Mouse (Mus musculus) MEL (cell line): ENCODE data around the gene Pold4. TPM values are rescaled to one million over a fixed set of nuclear protein-coding genes. Genes with fewer than 3 reads are reported as not detected.

Source experiments
- DNase-seq: peaks from one replicate; pipeline ENCODE4 v3.0.0; 2011; ENCODE audit warnings: low read depth, low spot score
- H3K27ac ChIP-seq: 2 replicates; pipeline ENCODE4 v1.5.1; 2012; ENCODE audit warnings: low read depth, mild to moderate bottlenecking, control low read depth, low read length, moderate library complexity; ENCODE audit not compliant: control insufficient read depth
- H3K27me3 ChIP-seq, 2 experiments: fragments of 150-350 bp in 1 of 2; sonication (generic) in 1 of 2; 2 replicates each; pipeline ENCODE4 v1.6.1; 2012; ENCODE audit warnings: low read length in 2 of 2, mild to moderate bottlenecking in 2 of 2, improper control_type of control experiment in 1 of 2, moderate library complexity in 1 of 2; ENCODE audit not compliant: insufficient read depth in 2 of 2, control insufficient read depth in 1 of 2
- H3K36me3 ChIP-seq, 2 experiments: 2 replicates each; pipeline ENCODE4 v1.6.1; 2012 to 2014; ENCODE audit warnings: low read length in 2 of 2, improper control_type of control experiment in 1 of 2, inconsistent platforms in 1 of 2, mild to moderate bottlenecking in 1 of 2; ENCODE audit not compliant: insufficient read depth in 2 of 2, control insufficient read depth in 1 of 2
- H3K4me1 ChIP-seq, 2 experiments: fragments of 150-350 bp in 1 of 2; sonication (generic) in 1 of 2; 2 replicates each; pipeline ENCODE4 v1.6.1; 2012; ENCODE audit warnings: low read length in 2 of 2, improper control_type of control experiment in 1 of 2, mild to moderate bottlenecking in 1 of 2; ENCODE audit not compliant: insufficient read depth in 2 of 2, control insufficient read depth in 1 of 2
- H3K4me3 ChIP-seq, 2 experiments: fragments of 150-350 bp in 1 of 2; sonication (generic) in 1 of 2; 2 replicates each; pipeline ENCODE4 v1.5.1; 2012; ENCODE audit warnings: low read depth in 2 of 2, low read length in 2 of 2, mild to moderate bottlenecking in 2 of 2, moderate library complexity in 2 of 2, control low read depth in 1 of 2, improper control_type of control experiment in 1 of 2; ENCODE audit not compliant: control insufficient read depth in 1 of 2, insufficient read depth in 1 of 2
- H3K79me2 ChIP-seq: 2 replicates; pipeline ENCODE4 v1.6.1; 2012; ENCODE audit warnings: mild to moderate bottlenecking, low read length, moderate library complexity; ENCODE audit not compliant: control insufficient read depth, poor library complexity, insufficient read depth
- H3K9ac ChIP-seq: 2 replicates; pipeline ENCODE4 v1.6.1; 2012; ENCODE audit warnings: low read depth, mild to moderate bottlenecking, control low read depth, low read length, moderate library complexity; ENCODE audit not compliant: control insufficient read depth, poor library complexity, severe bottlenecking
- H3K9me3 ChIP-seq: fragments of 150-350 bp; sonication (generic); replicated peaks from 2 replicates; pipeline ENCODE4 v1.6.1; 2012; ENCODE audit warnings: mild to moderate bottlenecking, low read length, improper control_type of control experiment, moderate library complexity; ENCODE audit not compliant: insufficient read depth
- BHLHE40 ChIP-seq: IDR thresholded peaks from 2 replicates; pipeline ENCODE4 v1.6.1; 2012; ENCODE audit warnings: low read depth, mild to moderate bottlenecking, inconsistent platforms, low read length, improper control_type of control experiment, borderline replicate concordance
- CHD1 ChIP-seq: IDR thresholded peaks from 2 replicates; pipeline ENCODE4 v1.6.1; 2012; ENCODE audit warnings: low read depth, mild to moderate bottlenecking, inconsistent platforms, low read length, improper control_type of control experiment
- CHD2 ChIP-seq: IDR thresholded peaks from 2 replicates; pipeline ENCODE4 v1.6.1; 2011; ENCODE audit warnings: low read length, improper control_type of control experiment
- CTCF ChIP-seq, 3 experiments: IDR thresholded peaks in 2 of 3; conservative IDR thresholded peaks in 1 of 3; 2 replicates each; pipeline ENCODE4 v1.5.1; 2011 to 2012; ENCODE audit warnings: low read length in 3 of 3, low read depth in 2 of 3, mild to moderate bottlenecking in 2 of 3, improper control_type of control experiment in 1 of 3, inconsistent platforms in 1 of 3, mixed read lengths in 1 of 3, moderate library complexity in 1 of 3; ENCODE audit not compliant: control insufficient read depth in 1 of 3, insufficient read depth in 1 of 3, poor library complexity in 1 of 3, severe bottlenecking in 1 of 3
- ELF1 ChIP-seq: IDR thresholded peaks from 2 replicates; pipeline ENCODE4 v1.6.1; 2014; ENCODE audit warnings: low read depth, mild to moderate bottlenecking, inconsistent platforms, low read length, improper control_type of control experiment, moderate library complexity
- EP300 ChIP-seq, 2 experiments: IDR thresholded peaks; 2 replicates each; pipeline ENCODE4 v1.6.1; 2011; ENCODE audit warnings: improper control_type of control experiment in 2 of 2, low read length in 2 of 2, low read depth in 1 of 2, mild to moderate bottlenecking in 1 of 2
- GABPA ChIP-seq: IDR thresholded peaks from 2 replicates; pipeline ENCODE4 v1.6.1; 2012; ENCODE audit warnings: low read depth, mild to moderate bottlenecking, inconsistent platforms, low read length, improper control_type of control experiment, moderate library complexity
- GATA1 ChIP-seq: IDR thresholded peaks from 2 replicates; pipeline ENCODE4 v1.6.1; 2011; ENCODE audit warnings: low read depth, low read length, improper control_type of control experiment
- HCFC1 ChIP-seq: IDR thresholded peaks from 2 replicates; pipeline ENCODE4 v1.6.1; 2012; ENCODE audit warnings: low read depth, mild to moderate bottlenecking, inconsistent platforms, low read length, improper control_type of control experiment, moderate library complexity
- JUND ChIP-seq: IDR thresholded peaks from 2 replicates; pipeline ENCODE4 v1.6.1; 2011; ENCODE audit warnings: low read depth, mild to moderate bottlenecking, improper control_type of control experiment, low read length
- KAT2A ChIP-seq: conservative IDR thresholded peaks from 2 replicates; pipeline ENCODE4 v1.6.1; 2012; ENCODE audit warnings: low read depth, low read length, improper control_type of control experiment, inconsistent platforms
- MAFK ChIP-seq: IDR thresholded peaks from 2 replicates; pipeline ENCODE4 v1.6.1; 2011; ENCODE audit warnings: low read depth, mild to moderate bottlenecking, low read length, improper control_type of control experiment, borderline replicate concordance
- MAX ChIP-seq: IDR thresholded peaks from 2 replicates; pipeline ENCODE4 v1.6.1; 2011; ENCODE audit warnings: low read length, improper control_type of control experiment
- MAZ ChIP-seq: IDR thresholded peaks from 2 replicates; pipeline ENCODE4 v1.6.1; 2012; ENCODE audit warnings: low read depth, mild to moderate bottlenecking, inconsistent platforms, low read length, improper control_type of control experiment
- MXI1 ChIP-seq: IDR thresholded peaks from 2 replicates; pipeline ENCODE4 v1.6.1; 2011; ENCODE audit warnings: mild to moderate bottlenecking, low read depth, low read length, improper control_type of control experiment
- MYC ChIP-seq: IDR thresholded peaks from 2 replicates; pipeline ENCODE4 v1.6.1; 2011; ENCODE audit warnings: low read depth, mild to moderate bottlenecking, low read length, improper control_type of control experiment, moderate library complexity
- NELFE ChIP-seq: IDR thresholded peaks from 2 replicates; pipeline ENCODE4 v1.6.1; 2011; ENCODE audit warnings: low read depth, low read length, improper control_type of control experiment
- POLR2A ChIP-seq, 2 experiments: IDR thresholded peaks; 2 replicates each; pipeline ENCODE4 v1.6.1; 2011 to 2012; ENCODE audit warnings: low read length in 2 of 2, mild to moderate bottlenecking in 2 of 2, control low read depth in 1 of 2, improper control_type of control experiment in 1 of 2, low read depth in 1 of 2, moderate library complexity in 1 of 2; ENCODE audit not compliant: control insufficient read depth in 1 of 2, insufficient read depth in 1 of 2, poor library complexity in 1 of 2
- POLR2AphosphoS2 ChIP-seq: IDR thresholded peaks from 2 replicates; pipeline ENCODE4 v1.6.1; 2011; ENCODE audit warnings: low read length, improper control_type of control experiment
- RCOR1 ChIP-seq: IDR thresholded peaks from 2 replicates; pipeline ENCODE4 v1.6.1; 2012; ENCODE audit warnings: low read depth, mild to moderate bottlenecking, inconsistent platforms, low read length, improper control_type of control experiment
- SIN3A ChIP-seq: IDR thresholded peaks from 2 replicates; pipeline ENCODE4 v1.6.1; 2012; ENCODE audit warnings: low read length, improper control_type of control experiment, inconsistent platforms
- TAL1 ChIP-seq: IDR thresholded peaks from 2 replicates; pipeline ENCODE4 v1.6.1; 2012; ENCODE audit warnings: mild to moderate bottlenecking, inconsistent platforms, low read length, moderate library complexity, mixed read lengths
- TBP ChIP-seq: IDR thresholded peaks from 2 replicates; pipeline ENCODE4 v1.8.0; 2011; ENCODE audit warnings: low read depth, low read length, improper control_type of control experiment
- TCF12 ChIP-seq: IDR thresholded peaks from 2 replicates; pipeline ENCODE4 v1.6.1; 2014; ENCODE audit warnings: low read depth, mild to moderate bottlenecking, inconsistent platforms, low read length, improper control_type of control experiment, moderate library complexity
- USF1 ChIP-seq: IDR thresholded peaks from 2 replicates; pipeline ENCODE4 v1.6.1; 2014; ENCODE audit warnings: low read depth, mild to moderate bottlenecking, inconsistent platforms, low read length, improper control_type of control experiment, moderate library complexity
- USF2 ChIP-seq, 2 experiments: IDR thresholded peaks; 2 replicates each; pipeline ENCODE4 v1.6.1; 2011 to 2012; ENCODE audit warnings: improper control_type of control experiment in 2 of 2, low read length in 2 of 2, borderline replicate concordance in 1 of 2, inconsistent platforms in 1 of 2, low read depth in 1 of 2, mild to moderate bottlenecking in 1 of 2; ENCODE audit not compliant: insufficient read depth in 1 of 2
- ZC3H11A ChIP-seq: IDR thresholded peaks from 2 replicates; pipeline ENCODE4 v1.6.1; 2012; ENCODE audit warnings: low read depth, mild to moderate bottlenecking, inconsistent platforms, low read length, improper control_type of control experiment
- ZKSCAN1 ChIP-seq: IDR thresholded peaks from 2 replicates; pipeline ENCODE4 v1.6.1; 2012; ENCODE audit warnings: low read depth, mild to moderate bottlenecking, inconsistent platforms, low read length, improper control_type of control experiment, moderate library complexity
- ZMIZ1 ChIP-seq: IDR thresholded peaks from 2 replicates; pipeline ENCODE4 v1.6.1; 2012; ENCODE audit warnings: low read depth, mild to moderate bottlenecking, inconsistent platforms, low read length, improper control_type of control experiment, moderate library complexity
- polyA plus RNA-seq, 2 experiments: library from polyadenylated mRNA; stranded (reverse) in 1 of 2; unstranded in 1 of 2; fragments of >175 nt in 1 of 2; fragments of >200 nt in 1 of 2; gene quantifications; 2 replicates each; pipeline versions ENCODE4 v1.2.1 to v1.2.4; 2012; ENCODE audit warnings: low replicate concordance in 2 of 2, low read depth in 1 of 2; ENCODE audit not compliant: insufficient read length in 2 of 2, insufficient read depth in 1 of 2, missing spikeins in 1 of 2
- total RNA-seq: library from RNA; depleted of rRNA; stranded (reverse); fragments of 300-350 nt; gene quantifications from 2 replicates; pipeline ENCODE4 v1.2.3, GENCODE M21; 2012

The Pold4 gene
- total and polyA plus RNA-seq, 3 experiments, result 18.5 to 40.4 TPM; not detected in 1

DNA sequence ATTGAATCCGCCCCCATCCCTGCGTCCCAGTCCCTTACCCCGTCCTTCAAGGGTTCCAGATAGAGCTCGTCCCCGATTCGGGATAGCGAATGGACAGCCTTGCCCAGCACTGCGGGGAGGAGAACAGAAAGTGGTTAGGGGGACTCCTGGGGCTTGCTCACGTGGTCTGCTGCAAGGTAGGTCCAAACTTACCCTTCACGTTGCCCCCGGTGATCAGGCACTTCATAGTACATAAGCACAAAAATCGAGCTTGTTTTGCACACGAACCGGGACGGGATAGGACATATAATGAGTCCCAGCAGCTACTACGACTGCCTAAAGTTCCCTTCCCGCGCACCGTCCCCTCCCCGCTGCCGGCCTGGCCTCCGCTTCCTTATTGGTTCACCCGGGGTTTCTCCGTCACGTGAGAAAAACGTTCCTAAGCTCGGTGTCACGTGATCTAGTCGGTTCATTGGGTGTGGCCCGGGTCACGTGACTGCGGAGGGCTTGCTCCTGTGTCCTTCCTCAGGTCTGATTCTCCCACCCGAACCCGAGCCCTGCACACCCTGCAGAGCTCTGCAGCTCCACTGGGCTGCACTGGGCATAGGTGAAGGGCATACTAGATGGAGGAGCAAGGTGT lies 30.3 kb upstream of the Pold4 start, which contains the start of gene Rad9a (continued):
- TF ChIP-seq ELF1 (0 out of 2 replicates have a peak, but pooled peaks have one; percentile 14), TCF12 (peak; percentile 13), MAZ (peak; percentile 69; the same call in 1 of the 2 replicates), MXI1 (peak; percentile 89), MAFK (no peak), CTCF (IDR thresholded peaks at IDR 0.05 in 2 of 3, conservative IDR thresholded peaks at IDR 0.05 in 1 of 3; ENCODE audit: control insufficient read depth in 1 of 3, insufficient read depth in 1 of 3, low read depth in 2 of 3, low read length in 3 of 3, poor library complexity in 1 of 3, severe bottlenecking in 1 of 3) (no peak), POLR2A (IDR thresholded peaks at IDR 0.05; ENCODE audit: control insufficient read depth in 1 of 2, insufficient read depth in 1 of 2, low read depth in 1 of 2, low read length in 2 of 2, poor library complexity in 1 of 2) (peak; percentile 81 to 97), HCFC1 (peak; percentile 79), BHLHE40 (peak; percentile 97), ZMIZ1 (peak; percentile 82; the same call in 1 of the 2 replicates), ZC3H11A (no peak), JUND (no peak), EP300 (IDR thresholded peaks at IDR 0.05; ENCODE audit: low read depth in 1 of 2, low read length in 2 of 2) (no peak), USF2 (IDR thresholded peaks at IDR 0.05; ENCODE audit: borderline replicate concordance in 1 of 2, insufficient read depth in 1 of 2, low read depth in 1 of 2, low read length in 2 of 2) (peak; percentile 99)

DNA sequence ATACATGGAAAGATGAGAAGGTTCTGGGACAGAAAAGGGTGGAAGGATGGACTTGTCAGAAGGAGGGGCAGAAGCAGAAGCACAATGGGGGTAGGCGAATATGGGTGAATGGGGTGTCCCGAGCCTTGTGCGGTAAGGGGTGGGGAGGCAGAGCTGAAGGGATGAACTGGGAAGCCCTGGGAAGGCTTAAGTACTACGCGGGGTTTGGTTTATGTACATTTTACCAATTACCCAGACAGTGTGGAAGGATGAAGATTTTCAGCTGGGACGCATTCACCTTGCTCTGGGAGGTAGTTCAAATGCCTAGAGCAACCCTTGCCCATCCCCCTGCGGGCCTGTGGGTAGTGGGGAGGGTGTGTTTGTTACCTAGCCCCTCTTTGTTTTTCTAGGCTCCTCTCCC lies 29.6 kb upstream of the Pold4 start:
- DNase-seq, result no peak
- Histone ChIP-seq H3K79me2 (peaks cover 16% of the 10 kb centered on the region), H3K9ac (peak overlapping the region; percentile 70), H3K27ac (peak overlapping the region; percentile 32; the same call in 1 of the 2 replicates), H3K27me3 (no peaks in the 10 kb centered on the region), H3K4me1 (peaks cover 6 to 34% of the 10 kb centered on the region in 2 experiments), H3K9me3 (no peaks in the 10 kb centered on the region), H3K4me3 (peak overlapping the region; percentile 55 to 82), H3K36me3 (peaks cover 0 to 22% of the 10 kb centered on the region in 2 experiments; a peak in 2 of 4 replicates)
- TF ChIP-seq POLR2A (IDR thresholded peaks at IDR 0.05; ENCODE audit: control insufficient read depth in 1 of 2, insufficient read depth in 1 of 2, low read depth in 1 of 2, low read length in 2 of 2, poor library complexity in 1 of 2), result 0 out of 4 replicates have a peak, but pooled peaks of 1 of the 2 experiments have one; percentile 5
- TF ChIP-seq USF2 (IDR thresholded peaks at IDR 0.05; ENCODE audit: borderline replicate concordance in 1 of 2, insufficient read depth in 1 of 2, low read depth in 1 of 2, low read length in 2 of 2), result no peak

DNA sequence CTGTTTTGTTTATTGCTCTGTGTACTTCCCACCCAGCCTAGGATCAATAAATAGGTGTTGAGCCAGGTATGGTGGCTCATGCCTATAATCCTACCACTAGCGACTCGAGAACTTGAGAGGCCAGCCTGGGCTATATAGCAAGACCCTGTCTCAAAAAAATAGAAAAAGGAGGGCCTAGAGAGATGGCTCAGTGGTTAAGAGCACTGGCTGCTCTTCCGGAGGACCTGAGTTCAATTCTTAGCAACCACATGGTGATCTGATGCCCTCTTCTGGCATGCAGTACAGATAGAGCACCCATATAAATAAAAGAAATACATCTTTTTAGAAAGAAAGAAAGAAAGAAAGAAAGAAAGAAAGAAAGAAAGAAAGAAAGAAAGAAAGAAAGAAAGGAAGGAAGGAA lies 28.6 kb upstream of the Pold4 start:
- no peaks in the 10 kb centered on the region for H3K27me3 ChIP-seq
- peak overlapping the region; percentile 74 for H3K27ac ChIP-seq
- peak overlapping the region; percentile 38 to 41 for H3K4me3 ChIP-seq
- H3K9ac ChIP-seq, result peak overlapping the region; percentile 58
- peaks cover 0 to 22% of the 10 kb centered on the region in 2 experiments; a peak in 2 of 4 replicates for H3K36me3 ChIP-seq
- H3K4me1 ChIP-seq, result peaks cover 6 to 34% of the 10 kb centered on the region in 2 experiments
- DNase-seq, result peak; percentile 67
- H3K79me2 ChIP-seq, result peaks cover 16% of the 10 kb centered on the region
- H3K9me3 ChIP-seq, result no peaks in the 10 kb centered on the region
- TF ChIP-seq NELFE, result no peak
- no peak for TF ChIP-seq GABPA
- no peak for TF ChIP-seq RCOR1
- no peak for TF ChIP-seq GATA1
- no peak for TF ChIP-seq USF1
- no peak for TF ChIP-seq CHD2
- no peak for TF ChIP-seq EP300 (IDR thresholded peaks at IDR 0.05; ENCODE audit: low read depth in 1 of 2, low read length in 2 of 2)
- TF ChIP-seq CHD1, result no peak
- no peak for TF ChIP-seq POLR2AphosphoS2
- peak; percentile 94 for TF ChIP-seq TBP
- no peak for TF ChIP-seq MAX
- no peak for TF ChIP-seq TAL1
- no peak for TF ChIP-seq ZMIZ1
- TF ChIP-seq ELF1, result no peak
- TF ChIP-seq ZKSCAN1, result no peak
- no peak for TF ChIP-seq KAT2A
- 0 out of 2 replicates have a peak, but pooled peaks have one; percentile 56 for TF ChIP-seq MYC
- TF ChIP-seq SIN3A, result no peak
